Mouse (Mus musculus) adrenal gland, postnatal 4 days (tissue): ENCODE results near the gene Itpr2. TPM values are rescaled to one million over a fixed set of nuclear protein-coding genes. Genes with fewer than 3 reads are reported as not detected.

Experiments used
- DNase-seq, 2 experiments: peaks; one replicate each; pipeline ENCODE4 v3.0.0; 2021 to 2022; ENCODE audit warnings: low spot score in 2 of 2, mixed read lengths in 2 of 2
- total RNA-seq, 2 experiments: library from RNA; stranded (reverse); gene quantifications; 2 replicates each; pipeline ENCODE4 v1.2.3; 2021

The Itpr2 gene
- total RNA-seq, 2 experiments from 2014 or later, result 41.4 to 41.7 TPM

DNA sequence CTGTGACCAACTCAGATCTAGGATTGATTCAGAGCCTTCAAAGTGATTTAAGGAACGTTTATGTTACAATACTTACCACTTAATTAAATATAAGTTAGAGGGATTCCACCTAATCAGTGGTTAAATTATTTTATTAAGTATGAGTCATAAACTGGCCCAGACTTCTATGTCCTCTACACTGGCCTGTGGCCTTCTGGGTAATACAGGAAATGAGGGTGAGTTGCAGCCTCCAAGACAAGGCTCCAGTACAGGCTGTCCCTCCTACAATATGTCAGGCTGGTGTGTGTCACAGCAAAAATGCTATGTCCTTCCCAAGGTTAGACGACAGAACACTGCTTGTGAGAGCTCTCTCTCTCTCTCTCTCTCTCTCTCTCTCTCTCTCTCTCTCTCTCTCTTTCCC lies 130.5 kb downstream of the Itpr2 start:
- no peak for DNase-seq

DNA sequence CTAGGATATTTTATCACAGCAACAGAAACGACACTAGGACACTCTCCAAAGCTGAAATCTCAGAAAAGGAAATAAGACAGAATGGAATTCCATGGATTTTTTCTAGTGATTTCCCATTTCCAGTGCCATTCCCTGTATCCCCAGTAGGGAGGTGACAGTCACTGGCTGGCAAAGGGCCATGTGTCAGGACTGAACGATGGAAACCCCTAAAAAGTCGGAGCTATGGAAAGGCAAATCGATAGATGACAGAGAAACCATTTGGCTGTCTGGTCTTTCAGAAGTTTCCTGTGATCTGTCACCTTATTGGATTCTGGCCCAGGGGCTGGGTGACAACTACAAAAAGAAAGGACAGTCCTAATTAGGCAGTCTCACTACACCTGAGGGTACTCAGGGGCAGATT lies 135.8 kb downstream of the Itpr2 start:
- no peak for DNase-seq

DNA sequence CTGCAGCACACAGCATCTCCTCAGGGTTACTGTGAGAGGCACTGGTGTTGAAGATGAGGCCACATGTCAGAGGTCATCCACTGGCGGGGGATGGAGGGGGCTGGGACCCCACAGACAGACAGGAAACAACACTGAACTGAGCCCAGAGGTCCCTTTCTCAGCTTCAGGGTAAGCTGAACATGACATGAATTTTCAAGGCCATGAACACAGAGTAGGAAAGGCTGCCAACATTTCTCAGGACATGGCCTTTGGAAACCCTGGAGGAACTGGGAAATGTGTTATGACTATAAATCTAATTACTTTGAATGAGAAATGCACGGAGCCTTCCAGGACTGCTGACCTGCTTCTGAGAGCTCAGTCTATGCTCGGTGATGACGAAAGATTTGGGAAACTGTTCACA lies 144.1 kb downstream of the Itpr2 start:
- peak in 1 of 2 experiments; percentile 20 for DNase-seq

DNA sequence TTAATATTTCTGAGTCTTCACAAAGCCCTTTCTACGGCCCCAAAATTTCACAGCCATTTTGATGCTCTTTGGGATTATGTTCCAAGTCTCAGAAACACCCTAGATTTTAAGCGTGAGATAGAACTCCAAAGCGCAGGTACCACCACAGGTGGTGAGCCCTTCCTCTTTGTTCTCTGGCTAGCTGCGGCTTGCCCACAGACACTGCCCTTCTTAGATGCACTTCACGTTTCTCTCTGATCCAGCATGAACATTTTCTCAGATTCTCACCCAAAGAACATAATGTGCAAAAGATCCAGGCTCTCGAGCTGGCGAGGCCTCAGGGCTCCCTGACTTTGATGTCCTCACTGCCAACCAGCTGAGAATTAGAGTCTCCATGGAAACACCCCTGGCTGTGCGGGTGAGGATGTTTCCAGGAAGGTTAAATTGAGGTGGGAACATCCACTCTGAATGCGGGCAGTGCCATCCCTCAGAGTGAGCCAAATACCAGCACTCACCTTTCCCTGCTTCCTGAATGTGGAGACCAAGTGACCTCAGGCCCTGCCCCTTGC lies 149.7 kb downstream of the Itpr2 start:
- DNase-seq, result no peak

DNA sequence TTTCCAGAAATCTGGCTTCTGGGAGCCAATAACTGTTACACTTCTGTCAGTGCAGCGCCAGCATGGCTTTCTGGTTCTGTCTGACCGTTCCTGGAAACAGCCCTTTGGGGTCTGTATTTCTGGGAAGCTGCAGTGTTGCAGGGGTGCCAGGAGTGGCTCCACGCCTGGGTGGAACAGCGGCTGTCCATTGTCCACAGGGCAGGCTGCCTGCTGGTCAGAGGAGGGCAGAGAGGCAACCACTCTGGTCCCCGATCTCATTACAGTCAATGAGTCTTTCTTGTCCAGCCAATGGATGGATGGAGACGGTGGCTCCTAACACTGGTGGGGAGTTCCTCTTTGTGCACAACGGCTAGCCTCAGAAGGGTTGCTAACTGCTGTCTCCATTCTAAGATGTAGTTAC lies 150.2 kb downstream of the Itpr2 start:
- no peak for DNase-seq

DNA sequence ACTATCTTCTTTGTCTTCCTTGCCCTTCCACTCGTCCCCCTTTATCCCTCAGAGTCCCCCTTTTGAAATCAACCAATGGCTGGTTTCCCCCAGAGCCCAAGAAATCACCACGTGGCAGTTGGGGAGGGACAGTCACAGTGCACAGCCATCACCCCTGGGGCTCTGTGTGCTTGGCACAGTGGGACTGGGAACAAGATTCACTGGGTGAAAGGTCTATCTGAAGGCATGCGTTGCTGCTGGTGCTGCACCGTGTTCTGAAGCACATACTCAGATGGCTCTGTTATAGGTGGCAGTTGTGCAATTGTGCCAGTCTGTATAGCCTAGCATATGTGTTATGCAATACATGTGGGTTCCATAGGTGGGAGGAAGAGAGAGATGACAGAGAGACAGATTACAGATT lies 154.5 kb downstream of the Itpr2 start:
- no peak for DNase-seq

DNA sequence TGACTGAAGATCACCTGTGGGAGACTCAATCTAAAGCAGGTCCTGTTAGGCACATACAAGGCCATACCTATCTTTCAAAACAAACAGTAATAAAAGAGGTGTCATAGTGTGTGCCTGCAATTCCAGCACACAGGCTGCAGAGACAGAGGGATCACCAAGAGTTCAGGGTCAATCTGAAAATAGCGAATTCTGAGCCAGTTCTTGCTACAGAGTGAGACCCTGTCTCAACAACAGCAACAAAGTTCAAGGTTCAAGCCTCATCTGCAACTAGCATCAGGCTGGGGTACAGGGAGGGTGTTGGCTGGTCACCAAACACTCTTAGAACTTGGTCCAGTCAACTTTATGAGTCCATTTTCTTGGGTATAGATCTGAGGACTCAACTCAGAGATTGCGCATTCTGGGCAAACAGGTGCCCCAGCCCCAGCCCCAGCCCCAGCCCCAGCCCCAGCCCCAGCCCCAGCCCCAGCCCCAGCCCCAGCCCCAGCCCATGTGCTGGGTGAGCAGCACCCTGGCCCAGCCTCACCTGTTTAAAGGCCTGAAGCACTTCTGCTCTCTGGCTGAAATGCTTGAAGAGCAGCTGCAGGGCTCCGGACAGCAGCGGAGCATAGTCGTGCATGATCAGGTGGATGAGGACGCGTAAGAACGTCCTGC lies 155.4 kb downstream of the Itpr2 start:
- no peak for DNase-seq

DNA sequence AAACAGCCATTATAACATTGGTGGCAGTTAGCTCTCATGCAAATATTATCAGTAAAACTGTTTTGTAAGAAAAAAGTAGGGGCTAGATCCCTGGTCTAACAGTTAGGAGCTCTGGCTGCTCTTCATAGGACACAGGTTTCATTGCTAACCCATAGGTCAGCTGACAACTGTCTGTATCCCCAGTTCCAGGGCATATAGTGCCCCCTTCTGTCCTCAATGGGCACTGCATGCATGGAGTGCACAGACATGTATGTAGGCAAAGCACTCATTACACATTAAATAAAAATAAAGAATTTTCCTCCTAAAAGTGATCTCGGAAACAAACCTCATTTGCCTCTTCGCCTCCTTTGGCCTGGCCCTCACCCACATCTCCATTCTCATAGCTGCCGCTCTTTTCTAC lies 157.3 kb downstream of the Itpr2 start:
- no peak for DNase-seq

DNA sequence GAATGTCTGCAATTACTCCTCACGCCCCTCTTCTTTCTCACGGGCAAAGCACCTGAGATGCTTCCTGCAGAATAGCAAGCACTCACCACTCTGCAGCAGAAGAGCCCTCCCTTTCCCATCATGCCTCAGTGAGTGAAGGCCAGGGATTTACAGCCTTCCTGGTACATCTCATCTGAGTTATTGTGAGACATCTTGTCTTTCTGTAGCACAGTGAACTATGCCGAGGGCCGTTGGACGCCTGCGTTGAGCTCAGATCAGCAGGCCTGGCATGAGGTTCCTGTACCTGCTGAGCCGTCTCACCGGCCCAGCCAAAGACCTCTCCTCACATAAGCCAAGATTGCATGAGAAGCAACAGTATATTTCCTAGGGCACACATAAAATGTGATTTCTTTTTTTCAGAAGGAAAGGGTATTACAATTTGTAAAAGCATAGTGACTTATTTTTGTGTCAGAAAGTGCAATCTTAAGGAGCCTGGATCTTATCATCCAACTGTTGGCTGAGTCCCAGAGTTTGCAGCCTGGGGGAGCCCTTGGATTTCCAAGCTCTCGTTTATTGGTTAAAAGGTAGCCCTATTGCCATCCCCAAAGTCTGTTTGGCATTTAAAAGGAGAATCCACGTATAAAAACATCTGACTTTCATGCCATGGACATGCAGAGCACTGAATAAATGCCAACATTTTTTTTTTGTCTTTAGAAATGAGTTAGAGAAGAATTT lies 158.2 kb downstream of the Itpr2 start:
- DNase-seq, result no peak

DNA sequence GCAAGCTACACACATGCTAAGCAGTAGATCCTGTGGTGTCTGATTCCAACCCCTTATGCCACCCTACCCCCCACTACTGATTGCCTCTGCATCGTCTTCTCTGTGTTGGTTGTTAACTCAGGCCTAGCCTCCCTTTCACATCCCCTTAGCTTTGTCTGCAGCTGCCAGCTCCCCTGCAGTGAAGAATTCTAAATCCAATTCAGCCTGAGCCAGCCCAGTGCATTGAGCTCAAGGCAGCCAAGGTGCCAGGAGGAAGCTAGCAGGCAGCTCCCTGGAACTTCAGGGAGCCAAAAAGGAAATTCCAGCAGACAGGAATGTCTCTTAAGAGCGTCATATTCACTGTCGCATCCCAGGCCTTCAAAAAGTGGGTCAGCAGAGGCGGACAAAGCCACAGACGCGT lies 159.0 kb downstream of the Itpr2 start:
- DNase-seq, result no peak

DNA sequence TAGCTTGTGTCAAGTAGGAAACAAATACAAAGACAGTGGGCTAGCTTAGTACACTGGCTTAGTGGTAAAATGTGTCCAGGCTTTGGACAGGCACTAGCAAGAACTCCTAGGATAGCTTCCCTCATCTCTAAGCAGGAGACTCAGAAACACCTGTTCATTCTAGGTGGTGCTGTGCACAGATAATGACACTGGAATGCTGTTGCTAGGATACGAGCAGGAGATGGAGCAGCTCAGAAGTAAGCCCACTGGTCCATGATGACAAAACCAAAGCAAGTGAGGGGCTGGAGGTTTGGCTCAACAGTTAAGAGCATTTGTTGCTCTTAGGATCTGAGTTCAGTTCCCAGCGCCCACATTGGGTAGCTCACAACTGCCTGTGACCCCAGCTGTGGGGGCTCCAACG lies 160.1 kb downstream of the Itpr2 start:
- DNase-seq, result no peak

DNA sequence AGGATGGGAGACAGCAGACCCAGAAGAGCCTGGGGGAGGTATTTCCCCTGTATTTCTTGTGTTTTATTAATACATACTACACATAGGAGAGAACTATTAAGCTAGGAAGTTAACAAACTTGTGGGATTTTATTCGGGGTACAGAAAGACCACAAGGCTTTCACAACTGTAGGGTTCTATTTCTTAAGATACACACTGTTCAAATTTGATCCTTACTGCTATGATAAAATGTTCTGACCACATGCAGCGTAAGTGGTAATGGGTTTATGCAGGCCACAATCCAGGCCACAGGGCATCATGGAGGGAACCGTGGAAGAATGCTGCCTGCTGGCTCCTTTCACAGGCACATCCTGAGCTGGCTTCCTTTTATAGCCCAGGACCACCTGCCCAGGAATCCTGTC lies 160.6 kb downstream of the Itpr2 start:
- no peak for DNase-seq

DNA sequence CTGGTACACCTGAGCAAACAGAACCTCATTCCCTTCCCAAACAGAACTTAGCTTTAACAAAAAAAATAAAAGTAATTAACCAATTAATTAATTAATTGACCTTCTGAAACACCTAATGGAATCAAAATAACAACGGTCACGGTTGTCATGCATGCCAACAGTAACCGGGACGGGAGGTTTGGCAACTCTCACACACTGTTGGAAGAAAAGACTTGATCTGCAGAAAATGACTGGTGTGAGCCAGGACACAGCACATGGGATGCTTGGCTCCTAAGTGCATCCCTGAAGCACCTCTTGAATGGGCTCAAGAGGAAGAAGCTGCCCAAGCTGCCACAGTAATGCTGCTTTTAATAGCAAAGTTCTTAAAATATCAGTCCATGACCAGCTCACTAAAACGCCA lies 161.1 kb downstream of the Itpr2 start:
- no peak for DNase-seq

DNA sequence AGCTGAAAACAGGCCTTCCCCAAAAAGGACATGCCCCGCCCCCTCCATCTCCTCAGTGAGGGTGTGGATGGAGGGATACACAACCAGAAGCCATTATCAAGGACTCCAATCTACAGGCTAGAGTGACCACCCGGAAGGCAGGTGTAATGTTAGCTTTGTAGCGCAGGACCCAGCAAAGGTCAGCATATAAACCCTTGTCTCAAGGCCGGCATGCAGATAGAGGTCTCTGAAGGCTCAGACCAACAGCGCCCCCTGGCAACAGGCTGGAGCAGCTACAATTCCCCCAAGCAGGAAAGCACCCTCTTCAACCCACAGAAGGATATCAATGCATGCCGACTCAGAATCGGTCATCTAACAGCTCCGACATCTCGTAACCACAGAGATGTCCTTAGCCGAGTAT lies 162.2 kb downstream of the Itpr2 start:
- DNase-seq, result peak; percentile 41 to 67

DNA sequence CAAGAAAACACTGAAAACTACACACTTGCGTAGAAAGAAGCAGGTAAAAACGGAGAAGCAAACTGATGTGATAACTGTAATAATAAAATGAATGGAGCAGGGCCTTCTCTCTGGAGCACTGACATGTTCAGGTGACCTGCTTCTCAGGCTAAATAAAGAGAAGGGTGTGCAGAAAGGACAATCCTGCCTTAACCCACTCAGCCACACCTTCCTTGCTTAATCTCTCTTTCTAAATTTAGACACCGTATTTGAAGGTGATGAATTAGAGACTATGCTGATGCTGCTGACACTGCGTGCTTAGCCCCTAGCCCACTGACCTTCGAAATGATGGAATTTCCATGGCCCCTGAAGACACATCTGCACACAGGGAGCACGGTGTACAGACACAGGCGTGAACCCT lies 164.8 kb downstream of the Itpr2 start:
- DNase-seq, result no peak

DNA sequence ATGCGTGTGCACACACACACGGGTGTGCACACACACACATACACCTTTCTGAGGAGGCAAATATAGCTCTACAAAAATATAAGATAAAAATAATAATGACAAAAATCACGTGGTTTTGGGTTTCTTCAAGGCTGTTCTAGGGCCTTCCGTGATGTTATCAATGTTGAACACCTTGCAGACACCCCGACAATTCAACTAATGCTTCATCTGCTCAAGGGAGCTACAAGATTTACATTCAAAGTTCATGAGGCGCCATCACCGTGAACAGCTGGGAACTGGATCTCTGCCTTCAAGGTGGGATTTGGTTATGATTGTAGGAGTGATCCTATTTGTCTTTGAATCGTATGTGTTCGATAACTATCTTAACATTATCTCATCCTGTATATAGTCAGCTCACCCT lies 166.8 kb downstream of the Itpr2 start:
- no peak for DNase-seq

DNA sequence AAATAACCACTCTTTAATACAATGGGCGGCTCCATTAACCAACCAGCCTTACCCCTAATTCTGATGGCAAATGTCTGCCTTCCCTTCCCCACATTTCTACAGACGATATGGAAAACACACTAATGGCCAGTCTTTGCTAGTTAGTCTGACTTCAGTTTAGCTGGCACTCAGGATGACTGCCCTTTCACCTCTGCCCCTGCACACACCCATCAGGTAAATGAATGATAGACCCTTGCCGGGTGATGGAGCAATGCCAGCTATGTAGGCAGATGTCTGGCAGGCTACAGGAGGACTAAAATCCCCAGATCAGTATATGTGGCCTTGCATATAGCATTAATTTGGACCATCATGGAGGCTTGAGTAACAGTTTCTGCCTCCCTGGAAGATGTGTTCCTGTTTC lies 168.5 kb downstream of the Itpr2 start:
- DNase-seq, result no peak

DNA sequence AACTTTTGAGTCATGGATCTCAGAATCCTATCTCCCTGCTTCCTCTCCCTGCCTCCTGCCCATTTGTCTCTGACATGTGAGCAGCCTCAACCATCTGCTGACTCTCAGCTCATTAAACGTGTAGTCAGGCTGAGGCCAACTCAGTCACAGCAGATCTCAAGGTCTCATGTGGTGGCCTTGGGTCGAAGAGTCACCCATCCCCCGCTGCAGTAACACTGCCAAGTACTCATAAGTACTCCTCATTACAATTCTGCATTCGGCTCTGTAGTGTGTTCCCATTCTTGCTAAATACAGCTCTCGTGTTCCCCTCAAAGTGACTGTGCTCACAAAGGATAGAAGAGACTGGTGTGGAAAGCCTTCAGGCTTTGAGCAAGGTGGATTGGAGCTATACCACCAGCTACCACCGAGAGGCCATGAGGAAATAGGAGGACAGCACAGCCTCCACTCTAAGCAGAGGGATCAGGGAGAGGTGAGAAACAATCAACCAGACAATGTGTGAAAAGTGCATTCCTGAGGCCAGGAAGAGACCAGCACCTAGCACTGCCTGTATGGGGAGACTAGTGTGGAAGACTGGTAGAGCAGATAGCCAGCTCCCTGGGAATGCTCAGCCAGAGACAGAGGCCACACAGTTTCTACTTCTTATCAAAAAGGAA lies 170.9 kb downstream of the Itpr2 start:
- no peak for DNase-seq

DNA sequence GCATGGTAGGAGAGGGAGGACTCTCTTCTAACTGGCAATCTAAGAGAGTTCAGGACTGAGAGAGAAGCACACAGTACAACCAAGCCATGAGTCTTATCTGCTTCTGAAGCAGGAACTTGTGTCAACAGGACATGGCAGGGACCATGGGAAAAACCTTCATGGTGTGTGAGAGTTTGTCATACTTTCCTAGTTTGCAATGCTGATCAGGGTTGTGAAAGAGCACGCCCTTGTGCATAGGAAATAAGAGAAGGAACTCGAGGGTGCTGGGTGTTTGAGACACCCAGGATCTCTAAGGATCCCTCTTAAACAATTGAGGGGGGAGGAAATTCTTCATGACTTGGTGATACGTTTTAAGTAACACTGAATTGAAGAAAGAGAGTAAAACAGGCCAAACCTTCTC lies 172.9 kb downstream of the Itpr2 start:
- DNase-seq, result no peak

DNA sequence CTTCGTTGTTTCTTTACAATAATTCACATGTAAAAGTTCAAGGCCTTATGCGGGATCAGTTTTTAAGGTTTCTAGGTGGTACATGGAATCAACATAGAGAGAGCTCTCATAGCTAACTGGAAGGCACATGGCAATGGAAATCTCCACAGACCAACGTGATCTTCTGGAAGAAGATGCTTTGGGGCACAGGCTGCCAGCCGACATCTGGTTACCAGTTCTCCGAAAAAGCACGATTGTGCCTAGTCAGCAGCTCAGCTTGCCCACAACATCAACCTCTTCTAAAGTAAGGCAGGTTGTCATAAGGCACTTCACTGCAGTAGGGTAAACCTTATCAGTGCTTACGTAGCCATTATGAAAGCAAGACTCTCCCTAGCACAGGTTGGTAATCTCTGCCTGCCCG lies 175.4 kb downstream of the Itpr2 start:
- DNase-seq, result no peak

DNA sequence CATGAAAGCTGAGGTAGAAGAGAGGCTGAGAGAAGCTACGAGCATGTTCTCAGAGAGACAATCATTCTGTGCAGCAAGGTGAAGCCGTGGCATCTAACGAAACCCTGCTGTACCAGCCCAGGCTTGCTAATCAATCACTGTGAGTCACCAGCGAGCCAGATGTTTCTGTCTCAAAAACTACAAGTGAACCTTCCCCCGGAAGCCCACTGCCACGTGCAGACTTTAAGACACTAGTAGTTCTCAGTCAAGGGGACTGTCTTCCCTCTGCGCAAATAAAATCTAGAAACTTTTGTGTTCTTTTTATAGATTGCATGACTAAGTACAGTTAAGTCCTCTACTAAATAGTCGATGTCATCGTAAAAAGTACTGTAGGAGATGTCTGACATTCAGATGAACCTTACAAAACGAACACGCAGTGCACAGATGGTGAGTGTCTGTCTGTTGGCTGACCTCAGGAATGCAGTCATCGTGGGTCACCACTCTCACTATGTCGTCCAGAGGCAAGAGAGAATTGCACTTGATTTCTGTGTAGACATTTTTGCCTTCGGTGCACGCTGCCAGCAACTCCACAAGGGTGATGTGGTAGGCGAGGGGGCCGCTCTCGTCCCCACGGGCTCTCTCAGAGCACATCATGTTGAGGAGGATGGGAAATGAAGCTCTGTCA lies 177.3 kb downstream of the Itpr2 start:
- DNase-seq, result no peak

DNA sequence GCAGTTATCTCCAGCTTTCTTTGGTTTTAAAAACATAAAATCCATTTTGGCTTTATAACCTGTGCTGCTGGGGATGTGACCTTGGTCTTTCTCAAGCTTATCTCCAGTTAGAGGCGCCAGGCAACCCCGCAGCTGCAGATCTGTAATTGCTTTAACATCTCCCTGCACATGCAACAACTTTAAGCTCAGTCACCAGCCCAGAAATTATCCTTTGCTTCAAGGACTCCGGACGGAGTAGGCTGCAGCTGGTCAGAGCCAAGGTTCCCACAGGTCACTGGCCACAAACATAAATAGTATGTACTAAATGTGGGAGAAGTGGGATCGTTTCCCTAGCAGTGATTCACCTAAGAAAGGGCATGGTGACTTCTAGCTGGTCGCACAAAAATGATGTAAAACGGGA lies 179.5 kb downstream of the Itpr2 start:
- no peak for DNase-seq
